Comparison of ENCODE assay signal across 8 mouse cellular contexts in the genomic region with DNA sequence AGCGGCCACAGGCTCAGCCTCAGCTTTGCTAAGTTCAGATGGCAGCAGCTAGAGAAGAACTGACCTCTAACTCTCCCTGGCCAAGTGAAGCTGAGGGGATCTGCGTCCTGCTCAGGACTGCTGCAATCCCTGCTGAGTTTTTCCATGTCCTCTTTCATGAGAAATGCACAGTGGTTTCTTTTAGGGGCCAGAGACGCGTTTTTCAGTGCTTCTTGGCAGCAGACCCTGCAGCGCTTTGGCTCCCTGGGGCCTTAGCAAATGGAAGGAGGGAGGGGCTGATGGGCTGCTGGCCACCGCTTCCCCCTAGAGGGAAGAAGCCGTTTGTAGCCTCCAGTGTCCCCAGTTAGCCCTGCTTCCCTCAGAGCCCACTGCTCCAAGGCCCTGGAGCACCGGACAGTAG. TPM values are rescaled to one million over a fixed set of nuclear protein-coding genes. Genes with fewer than 3 reads are reported as not detected.
A peak's percentile ranks its signal among the peaks of the same experiment; 100 is the strongest.
DNase-seq lines count a peak whose midpoint lies in the region; ATAC-seq lines count a peak whose summit lies in the region.

No protein-coding gene starts in this region.

- peak; percentile 37; the same call in 1 of the 2 replicates for ATAC-seq in kidney, embryonic 14.5 days (ENCODE audit: low FRiP score, low TSS enrichment)
- peak; percentile 31; the same call in 1 of the 2 replicates for ATAC-seq in intestine, embryonic 15.5 days
- no peak for ATAC-seq in monocyte, adult 5-6 weeks (replicated peaks; ENCODE audit: insufficient number of reproducible peaks, low FRiP score, low TSS enrichment, poor library complexity, severe bottlenecking)
- no peak for ATAC-seq in erythroblast, adult 5-6 weeks (replicated peaks; ENCODE audit: low FRiP score, poor library complexity, severe bottlenecking)

- intact Hi-C loops in gastrocnemius, postnatal 36 days (cut with DNase I): no loop called here

- no peak overlapping the region; the same call in 1 of the 2 replicates for H3K27ac ChIP-seq in kidney, embryonic 14.5 days (ENCODE audit: low read depth, low read length)
- H3K27ac ChIP-seq in intestine, embryonic 15.5 days: peak overlapping the region; percentile 87

- 24% methylated on average over 8 of the region's 8 CpGs for WGBS in kidney, embryonic 14.5 days
- 26% methylated on average over 8 of the region's 8 CpGs for WGBS in intestine, embryonic 15.5 days

- no peaks in the 10 kb centered on the region for H3K27me3 ChIP-seq in kidney, embryonic 14.5 days (ENCODE audit: control insufficient read depth, insufficient read depth, low read length)
- 0 out of 2 replicates have a peak, but pooled peaks cover 3% of the 10 kb centered on the region for H3K27me3 ChIP-seq in intestine, embryonic 15.5 days (replicated peaks)

- no peak for DNase-seq in kidney, adult 18-20 months
- peak; percentile 68 for DNase-seq in cerebellum, adult 11-12 months
- peak; percentile 55 to 70 for DNase-seq in gastrocnemius, postnatal 36 days
- peak; percentile 33 for DNase-seq in retina, embryonic 14.5 days (ENCODE audit: low spot score)

- H3K4me2 ChIP-seq in kidney, embryonic 14.5 days (replicated peaks; ENCODE audit: low read depth, low read length): no peak overlapping the region
- H3K4me2 ChIP-seq in intestine, embryonic 15.5 days (replicated peaks): peak overlapping the region; percentile 27

- no peak overlapping the region for H3K9ac ChIP-seq in kidney, embryonic 14.5 days (ENCODE audit: low read depth, low read length)
- H3K9ac ChIP-seq in intestine, embryonic 15.5 days: no peak overlapping the region

- no peaks in the 10 kb centered on the region for H3K36me3 ChIP-seq in kidney, embryonic 14.5 days (ENCODE audit: control insufficient read depth, insufficient read depth, low read length)
- no peaks in the 10 kb centered on the region for H3K36me3 ChIP-seq in intestine, embryonic 15.5 days

- no peak overlapping the region for H3K4me3 ChIP-seq in kidney, embryonic 14.5 days (ENCODE audit: low read length)
- no peak overlapping the region for H3K4me3 ChIP-seq in intestine, embryonic 15.5 days (replicated peaks)

- H3K9me3 ChIP-seq in kidney, embryonic 14.5 days (ENCODE audit: control insufficient read depth, low read length): no peaks in the 10 kb centered on the region
- H3K9me3 ChIP-seq in intestine, embryonic 15.5 days: no peaks in the 10 kb centered on the region

- H3K4me1 ChIP-seq in kidney, embryonic 14.5 days (ENCODE audit: control insufficient read depth, insufficient read depth, low read length): peaks cover 9% of the 10 kb centered on the region; the same call in 1 of the 2 replicates
- peaks cover 30% of the 10 kb centered on the region for H3K4me1 ChIP-seq in intestine, embryonic 15.5 days (replicated peaks)

RNA-seq across cellular contexts. Expression of a gene that starts 10.4 kb away (rescaled TPM):
- polyA plus RNA-seq in kidney, embryonic 14.5 days (2014; fragmentation: Nextera tagmentation; extraction: Ambion mirVana): 1.2 and 2.5 TPM in 2 replicates
- total RNA-seq in gastrocnemius, postnatal 36 days (2021): 1 to 10 TPM; 1.5 to 2.1 TPM
- 7.3 and 7.4 TPM in 2 replicates for polyA plus RNA-seq in intestine, embryonic 15.5 days (2015; fragmentation: Nextera tagmentation; extraction: Ambion mirVana)
- total RNA-seq in monocyte, adult 5-6 weeks (2017): not detected in 3 replicates
- total RNA-seq in erythroblast, adult 5-6 weeks (2015; ENCODE audit: low replicate concordance): not detected in 2 replicates
- not detected in 2 replicates for total RNA-seq in erythroblast, adult 5-6 weeks (2017; ENCODE audit: low replicate concordance)

RNA-seq across cellular contexts. Expression of a gene that starts 36.5 kb away (rescaled TPM):
- polyA plus RNA-seq in kidney, embryonic 14.5 days (2014; fragmentation: Nextera tagmentation; extraction: Ambion mirVana): 102 and 131 TPM in 2 replicates
- 10 to 100 TPM; 23.7 to 29.9 TPM for total RNA-seq in gastrocnemius, postnatal 36 days (2021)
- polyA plus RNA-seq in intestine, embryonic 15.5 days (2015; fragmentation: Nextera tagmentation; extraction: Ambion mirVana): 95.5 and 97.4 TPM in 2 replicates
- total RNA-seq in monocyte, adult 5-6 weeks (2017): 6.9 to 17.5 TPM (median 7.5 TPM) in 3 replicates
- total RNA-seq in erythroblast, adult 5-6 weeks (2015; ENCODE audit: low replicate concordance): 4.6 and 8.5 TPM in 2 replicates
- 3.2 and 7.7 TPM in 2 replicates for total RNA-seq in erythroblast, adult 5-6 weeks (2017; ENCODE audit: low replicate concordance)

Comparison
In these comparisons a context has a peak if more than half of its experiments do, and no peak if none do; other contexts are left out.
1. ATAC-seq: peak in kidney, embryonic 14.5 days (single experiment) and intestine, embryonic 15.5 days (single experiment); none in monocyte, adult 5-6 weeks (single experiment) and erythroblast, adult 5-6 weeks (single experiment).